Comparison of ENCODE assay signal across 16 mouse cellular contexts in genomic region chr1:91515642-91516041, GRCm38 (mm10).
"Had no signal": no experiment of that assay in that cellular context is flagged by ENCODE, and none has a peak within 500 bp of the region (broad histone marks: within the 10 kb centered on the region; RNA-seq: fewer than 3 reads in every experiment).

No protein-coding gene starts in this region.

- H3K27ac ChIP-seq: intestine, embryonic 15.5 days; layer of hippocampus, adult 2 months; limb, embryonic 13.5 days; liver, embryonic 15.5 days; macrophage; midbrain, embryonic 15.5 days; neural tube, embryonic 13.5 days had no signal

- H3K4me3 ChIP-seq: intestine, embryonic 15.5 days; layer of hippocampus, adult 2 months; limb, embryonic 13.5 days; liver, embryonic 15.5 days; megakaryocyte, embryonic 14.5 days; midbrain, embryonic 15.5 days; neural tube, embryonic 13.5 days had no signal

- H3K4me2 ChIP-seq: intestine, embryonic 15.5 days; limb, embryonic 13.5 days; liver, embryonic 11.5 days; liver, embryonic 15.5 days; midbrain, embryonic 11.5 days; midbrain, embryonic 15.5 days; neural tube, embryonic 13.5 days had no signal

- H3K36me3 ChIP-seq: intestine, embryonic 15.5 days; liver, embryonic 15.5 days had no signal

- H3K9ac ChIP-seq: intestine, embryonic 15.5 days; limb, embryonic 13.5 days; liver, embryonic 15.5 days; midbrain, embryonic 15.5 days; neural tube, embryonic 13.5 days had no signal

- H3K4me1 ChIP-seq: intestine, embryonic 15.5 days; liver, embryonic 15.5 days; midbrain, embryonic 15.5 days; neural tube, embryonic 13.5 days had no signal

- H3K27me3 ChIP-seq: intestine, embryonic 15.5 days; limb, embryonic 13.5 days; liver, embryonic 15.5 days; megakaryocyte, embryonic 14.5 days; midbrain, embryonic 15.5 days; neural tube, embryonic 13.5 days had no signal

- ATAC-seq: intestine, embryonic 15.5 days; midbrain, embryonic 15.5 days had no signal

- H3K9me3 ChIP-seq: intestine, embryonic 15.5 days; limb, embryonic 13.5 days; liver, embryonic 15.5 days; megakaryocyte, embryonic 14.5 days; midbrain, embryonic 15.5 days; neural tube, embryonic 13.5 days had no signal

- DNase-seq: kidney, adult 8-10 months; lung, adult 2 months; lung, postnatal 10 days; right cerebral cortex, postnatal 14 days; thymus, adult 18-20 months; thymus, postnatal 14 days had no signal
